Mouse (Mus musculus) MEL (cell line): ENCODE data around the gene Tamm41.

Experiments
- CTCF ChIP-seq, 3 experiments: IDR thresholded peaks in 2 of 3; conservative IDR thresholded peaks in 1 of 3; 2 replicates each; pipeline ENCODE4 v1.5.1; 2011 to 2012; ENCODE audit warnings: low read length in 3 of 3, low read depth in 2 of 3, mild to moderate bottlenecking in 2 of 3, improper control_type of control experiment in 1 of 3, inconsistent platforms in 1 of 3, mixed read lengths in 1 of 3, moderate library complexity in 1 of 3; ENCODE audit not compliant: control insufficient read depth in 1 of 3, insufficient read depth in 1 of 3, poor library complexity in 1 of 3, severe bottlenecking in 1 of 3
- E2F4 ChIP-seq: IDR thresholded peaks from 2 replicates; pipeline ENCODE4 v1.6.1; 2011; ENCODE audit warnings: low read depth, low read length, improper control_type of control experiment, borderline replicate concordance
- HCFC1 ChIP-seq: IDR thresholded peaks from 2 replicates; pipeline ENCODE4 v1.6.1; 2012; ENCODE audit warnings: low read depth, mild to moderate bottlenecking, inconsistent platforms, low read length, improper control_type of control experiment, moderate library complexity
- POLR2A ChIP-seq, 2 experiments: IDR thresholded peaks; 2 replicates each; pipeline ENCODE4 v1.6.1; 2011 to 2012; ENCODE audit warnings: low read length in 2 of 2, mild to moderate bottlenecking in 2 of 2, control low read depth in 1 of 2, improper control_type of control experiment in 1 of 2, low read depth in 1 of 2, moderate library complexity in 1 of 2; ENCODE audit not compliant: control insufficient read depth in 1 of 2, insufficient read depth in 1 of 2, poor library complexity in 1 of 2

DNA sequence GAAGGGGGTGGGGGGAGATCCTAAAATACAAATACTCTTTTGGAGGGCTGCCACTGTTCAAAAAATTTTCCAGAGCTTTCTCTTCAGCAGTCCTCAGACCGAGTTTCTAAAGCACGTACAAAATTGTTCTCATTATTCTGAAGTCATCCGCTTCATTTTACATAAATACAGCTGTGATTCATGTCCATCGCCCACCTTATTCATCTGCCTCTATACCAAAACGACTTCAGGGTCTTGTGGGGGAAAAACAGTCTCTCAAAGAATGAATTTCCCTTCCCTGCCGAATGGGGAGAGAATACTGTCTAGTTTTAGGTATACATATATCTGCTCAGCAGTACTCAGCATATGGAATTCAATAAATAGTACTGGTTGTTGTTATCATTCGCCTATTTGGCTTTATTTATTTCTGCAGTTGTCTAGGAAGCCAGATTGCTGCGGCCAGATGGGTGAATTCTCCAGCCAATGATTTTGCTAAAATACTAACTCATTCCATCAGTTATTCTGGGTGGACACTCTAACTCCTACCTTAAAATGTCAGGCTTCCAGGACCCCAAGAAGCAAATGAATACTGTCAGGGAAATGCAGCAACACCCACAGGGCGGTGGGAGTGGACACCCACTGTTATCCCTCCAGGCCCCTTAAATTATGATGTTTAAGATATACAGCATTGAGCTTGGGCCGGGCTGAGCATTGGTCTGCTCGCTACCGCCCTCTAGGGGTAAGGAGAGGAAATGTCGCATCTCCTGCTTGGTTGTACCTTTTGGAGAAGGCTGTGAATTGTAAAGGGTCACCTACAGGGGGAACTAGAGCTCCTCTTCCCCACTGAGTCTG is 27.9 kb upstream of the Tamm41 start:
- no peak for TF ChIP-seq POLR2A (IDR thresholded peaks at IDR 0.05; ENCODE audit: control insufficient read depth in 1 of 2, insufficient read depth in 1 of 2, low read depth in 1 of 2, low read length in 2 of 2, poor library complexity in 1 of 2)
- TF ChIP-seq CTCF (IDR thresholded peaks at IDR 0.05 in 2 of 3, conservative IDR thresholded peaks at IDR 0.05 in 1 of 3; ENCODE audit: control insufficient read depth in 1 of 3, insufficient read depth in 1 of 3, low read depth in 2 of 3, low read length in 3 of 3, poor library complexity in 1 of 3, severe bottlenecking in 1 of 3): peak; percentile 89 to 98 (median 98)
- no peak for TF ChIP-seq HCFC1
- TF ChIP-seq E2F4: no peak
